Mouse (Mus musculus): ENCODE data around the gene Ikzf2. TPM values are rescaled to one million over a fixed set of nuclear protein-coding genes. Genes with fewer than 3 reads are reported as not detected.

The Ikzf2 gene
- polyA plus RNA-seq, 1 experiment: 13.6 TPM

- Histone ChIP-seq H3K27ac (ENCODE audit: control insufficient read depth, insufficient read depth, low read length) (no peak overlapping the region), H3K4me1 (replicated peaks; ENCODE audit: control insufficient read depth, insufficient read depth, low read length) (peaks cover 20% of the 10 kb centered on the region), H3K36me3 (ENCODE audit: control insufficient read depth, insufficient read depth, low read length) (no peaks in the 10 kb centered on the region; the same call in 1 of the 2 replicates), H3K27me3 (ENCODE audit: control insufficient read depth, insufficient read depth, low read length) (no peaks in the 10 kb centered on the region), H3K4me3 (ENCODE audit: control insufficient read depth, insufficient read depth, low read length) (no peak overlapping the region)
- TF ChIP-seq CTCF (IDR thresholded peaks at IDR 0.05; ENCODE audit: borderline replicate concordance, control insufficient read depth, extremely low read depth, insufficient read depth, low read length, poor library complexity): no peak
- no peak for TF ChIP-seq POLR2A (IDR thresholded peaks at IDR 0.05; ENCODE audit: control insufficient read depth, extremely low read depth, insufficient read depth, low read length, poor library complexity)
- no peak for DNase-seq
- WGBS: 38% methylated on average over 5 of the region's 5 CpGs
These were observed 30.8 kb downstream of the Ikzf2 start for GRCm38 (mm10) chr1:69656047-69656782.

- Histone ChIP-seq H3K27ac (ENCODE audit: control insufficient read depth, insufficient read depth, low read length) (no peak overlapping the region), H3K4me1 (replicated peaks; ENCODE audit: control insufficient read depth, insufficient read depth, low read length) (peaks cover 20% of the 10 kb centered on the region), H3K27me3 (ENCODE audit: control insufficient read depth, insufficient read depth, low read length) (no peaks in the 10 kb centered on the region), H3K36me3 (ENCODE audit: control insufficient read depth, insufficient read depth, low read length) (no peaks in the 10 kb centered on the region), H3K4me3 (ENCODE audit: control insufficient read depth, insufficient read depth, low read length) (no peak overlapping the region)
- no peak for TF ChIP-seq POLR2A (IDR thresholded peaks at IDR 0.05; ENCODE audit: control insufficient read depth, extremely low read depth, insufficient read depth, low read length, poor library complexity)
- no peak for TF ChIP-seq CTCF (IDR thresholded peaks at IDR 0.05; ENCODE audit: borderline replicate concordance, control insufficient read depth, extremely low read depth, insufficient read depth, low read length, poor library complexity)
- WGBS: 59% methylated on average over 5 of the region's 5 CpGs
- DNase-seq: no peak
These were observed 31.7 kb downstream of the Ikzf2 start for GRCm38 (mm10) chr1:69655368-69655767.

- 14% methylated on average over 1 of the region's 1 CpGs for WGBS
- Histone ChIP-seq H3K27ac (ENCODE audit: control insufficient read depth, insufficient read depth, low read length) (no peak overlapping the region), H3K27me3 (ENCODE audit: control insufficient read depth, insufficient read depth, low read length) (no peaks in the 10 kb centered on the region), H3K4me1 (replicated peaks; ENCODE audit: control insufficient read depth, insufficient read depth, low read length) (peaks cover 18% of the 10 kb centered on the region), H3K4me3 (ENCODE audit: control insufficient read depth, insufficient read depth, low read length) (no peak overlapping the region), H3K36me3 (ENCODE audit: control insufficient read depth, insufficient read depth, low read length) (no peaks in the 10 kb centered on the region)
- TF ChIP-seq POLR2A (IDR thresholded peaks at IDR 0.05; ENCODE audit: control insufficient read depth, extremely low read depth, insufficient read depth, low read length, poor library complexity) (no peak), CTCF (IDR thresholded peaks at IDR 0.05; ENCODE audit: borderline replicate concordance, control insufficient read depth, extremely low read depth, insufficient read depth, low read length, poor library complexity) (no peak)
- DNase-seq: no peak
These were observed 32.1 kb downstream of the Ikzf2 start for GRCm38 (mm10) chr1:69654955-69655354.

GRCm38 (mm10) chr1:69653419-69653818 is 33.6 kb downstream of the Ikzf2 start:
- no peak overlapping the region for H3K4me3 ChIP-seq (ENCODE audit: control insufficient read depth, insufficient read depth, low read length)
- H3K4me1 ChIP-seq (replicated peaks; ENCODE audit: control insufficient read depth, insufficient read depth, low read length): peaks cover 14% of the 10 kb centered on the region
- TF ChIP-seq POLR2A (IDR thresholded peaks at IDR 0.05; ENCODE audit: control insufficient read depth, extremely low read depth, insufficient read depth, low read length, poor library complexity) (no peak), CTCF (IDR thresholded peaks at IDR 0.05; ENCODE audit: borderline replicate concordance, control insufficient read depth, extremely low read depth, insufficient read depth, low read length, poor library complexity) (no peak)
- 77% methylated on average over 2 of the region's 2 CpGs for WGBS
- DNase-seq: no peak
- no peaks in the 10 kb centered on the region for H3K36me3 ChIP-seq (ENCODE audit: control insufficient read depth, insufficient read depth, low read length)
- no peak overlapping the region for H3K27ac ChIP-seq (ENCODE audit: control insufficient read depth, insufficient read depth, low read length)
- H3K27me3 ChIP-seq (ENCODE audit: control insufficient read depth, insufficient read depth, low read length): no peaks in the 10 kb centered on the region

- no peak overlapping the region for H3K4me3 ChIP-seq (ENCODE audit: control insufficient read depth, insufficient read depth, low read length)
- H3K27me3 ChIP-seq (ENCODE audit: control insufficient read depth, insufficient read depth, low read length): no peaks in the 10 kb centered on the region
- no peak for TF ChIP-seq CTCF (IDR thresholded peaks at IDR 0.05; ENCODE audit: borderline replicate concordance, control insufficient read depth, extremely low read depth, insufficient read depth, low read length, poor library complexity)
- no peak for TF ChIP-seq POLR2A (IDR thresholded peaks at IDR 0.05; ENCODE audit: control insufficient read depth, extremely low read depth, insufficient read depth, low read length, poor library complexity)
- peaks cover 4% of the 10 kb centered on the region; the same call in 1 of the 2 replicates for H3K4me1 ChIP-seq (replicated peaks; ENCODE audit: control insufficient read depth, insufficient read depth, low read length)
- no peak for DNase-seq
- no peak overlapping the region for H3K27ac ChIP-seq (ENCODE audit: control insufficient read depth, insufficient read depth, low read length)
- WGBS: 93% methylated on average over 4 of the region's 4 CpGs
- no peaks in the 10 kb centered on the region for H3K36me3 ChIP-seq (ENCODE audit: control insufficient read depth, insufficient read depth, low read length)
These were observed 43.9 kb downstream of the Ikzf2 start for GRCm38 (mm10) chr1:69643138-69643537.

- H3K4me1 ChIP-seq (replicated peaks; ENCODE audit: control insufficient read depth, insufficient read depth, low read length): peaks cover 4% of the 10 kb centered on the region; the same call in 1 of the 2 replicates
- DNase-seq: no peak
- H3K27me3 ChIP-seq (ENCODE audit: control insufficient read depth, insufficient read depth, low read length): no peaks in the 10 kb centered on the region
- no peak for TF ChIP-seq CTCF (IDR thresholded peaks at IDR 0.05; ENCODE audit: borderline replicate concordance, control insufficient read depth, extremely low read depth, insufficient read depth, low read length, poor library complexity)
- TF ChIP-seq POLR2A (IDR thresholded peaks at IDR 0.05; ENCODE audit: control insufficient read depth, extremely low read depth, insufficient read depth, low read length, poor library complexity): no peak
- no peak overlapping the region for H3K27ac ChIP-seq (ENCODE audit: control insufficient read depth, insufficient read depth, low read length)
- H3K36me3 ChIP-seq (ENCODE audit: control insufficient read depth, insufficient read depth, low read length): no peaks in the 10 kb centered on the region
- 96% methylated on average over 6 of the region's 6 CpGs for WGBS
- no peak overlapping the region for H3K4me3 ChIP-seq (ENCODE audit: control insufficient read depth, insufficient read depth, low read length)
These were observed 45.1 kb downstream of the Ikzf2 start for GRCm38 (mm10) chr1:69641986-69642385.
